Mouse (Mus musculus): Measurements from ENCODE around the gene Pdcd6. TPM values are rescaled to one million over a fixed set of nuclear protein-coding genes. Genes with fewer than 3 reads are reported as not detected.

The Pdcd6 gene
- total and polyA plus RNA-seq, 2 experiments from 2014 or later, result 97.7 to 143 TPM

GRCm38 (mm10) chr13:74305380-74305779 lies 12.0 kb downstream of the Pdcd6 start:
- no peak overlapping the region for H3K27ac ChIP-seq (ENCODE audit: low read depth, low read length)
- TF ChIP-seq CTCF (IDR thresholded peaks at IDR 0.05; ENCODE audit: low read depth), result no peak
- H3K4me2 ChIP-seq (ENCODE audit: low read depth), result no peak overlapping the region
- H3K36me3 ChIP-seq (ENCODE audit: insufficient read depth), result peaks cover 66% of the 10 kb centered on the region
- H3K4me1 ChIP-seq (ENCODE audit: insufficient read depth), result no peaks in the 10 kb centered on the region
- H3K4me3 ChIP-seq (ENCODE audit: low read depth, low read length), result no peak overlapping the region
- H3K27me3 ChIP-seq (ENCODE audit: insufficient read depth, low read length), result no peaks in the 10 kb centered on the region
- DNase-seq (no peak), ATAC-seq (no peak)
- WGBS, result 87% methylated on average over 6 of the region's 6 CpGs
- H3K9ac ChIP-seq, result no peak overlapping the region
- no peaks in the 10 kb centered on the region for H3K9me3 ChIP-seq (ENCODE audit: low read length)

GRCm38 (mm10) chr13:74302050-74303037 lies 15.0 kb downstream of the Pdcd6 start:
- TF ChIP-seq CTCF (IDR thresholded peaks at IDR 0.05; ENCODE audit: low read depth), result peak; percentile 54
- H3K4me1 ChIP-seq (ENCODE audit: insufficient read depth), result no peaks in the 10 kb centered on the region
- H3K9ac ChIP-seq, result no peak overlapping the region
- H3K9me3 ChIP-seq (ENCODE audit: low read length), result no peaks in the 10 kb centered on the region
- 88% methylated on average over 10 of the region's 10 CpGs for WGBS
- ATAC-seq (no peak), DNase-seq (no peak)
- peaks cover 48% of the 10 kb centered on the region for H3K36me3 ChIP-seq (ENCODE audit: insufficient read depth)
- no peaks in the 10 kb centered on the region for H3K27me3 ChIP-seq (ENCODE audit: insufficient read depth, low read length)
- no peak overlapping the region for H3K4me3 ChIP-seq (ENCODE audit: low read depth, low read length)
- H3K27ac ChIP-seq (ENCODE audit: low read depth, low read length), result no peak overlapping the region
- no peak overlapping the region for H3K4me2 ChIP-seq (ENCODE audit: low read depth)

- no peaks in the 10 kb centered on the region for H3K27me3 ChIP-seq (ENCODE audit: insufficient read depth, low read length)
- DNase-seq (no peak), ATAC-seq (peak; percentile 23; the same call in 1 of the 2 replicates)
- H3K4me1 ChIP-seq (ENCODE audit: insufficient read depth), result no peaks in the 10 kb centered on the region
- peaks cover 41% of the 10 kb centered on the region for H3K36me3 ChIP-seq (ENCODE audit: insufficient read depth)
- H3K4me2 ChIP-seq (ENCODE audit: low read depth), result no peak overlapping the region
- H3K9me3 ChIP-seq (ENCODE audit: low read length), result no peaks in the 10 kb centered on the region
- no peak overlapping the region for H3K4me3 ChIP-seq (ENCODE audit: low read depth, low read length)
- H3K9ac ChIP-seq, result no peak overlapping the region
- WGBS, result 76% methylated on average over 6 of the region's 6 CpGs
- TF ChIP-seq CTCF (IDR thresholded peaks at IDR 0.05; ENCODE audit: low read depth), result no peak
- H3K27ac ChIP-seq (ENCODE audit: low read depth, low read length), result no peak overlapping the region
Observed at GRCm38 (mm10) chr13:74301607-74301984, 15.8 kb downstream of the Pdcd6 start.

- Histone ChIP-seq H3K4me1 (ENCODE audit: insufficient read depth) (no peaks in the 10 kb centered on the region), H3K36me3 (ENCODE audit: insufficient read depth) (peaks cover 36% of the 10 kb centered on the region), H3K27ac (ENCODE audit: low read depth, low read length) (no peak overlapping the region), H3K9me3 (ENCODE audit: low read length) (no peaks in the 10 kb centered on the region), H3K27me3 (ENCODE audit: insufficient read depth, low read length) (no peaks in the 10 kb centered on the region), H3K9ac (no peak overlapping the region), H3K4me2 (ENCODE audit: low read depth) (no peak overlapping the region), H3K4me3 (ENCODE audit: low read depth, low read length) (no peak overlapping the region)
- peak; percentile 95 for TF ChIP-seq CTCF (IDR thresholded peaks at IDR 0.05; ENCODE audit: low read depth)
- peak; percentile 83 for DNase-seq
- WGBS, result 45% methylated on average over 4 of the region's 4 CpGs
- peak; percentile 92 for ATAC-seq
Observed at GRCm38 (mm10) chr13:74300925-74301606, 16.3 kb downstream of the Pdcd6 start.

- WGBS, result 85% methylated on average over 7 of the region's 7 CpGs
- H3K36me3 ChIP-seq (ENCODE audit: insufficient read depth), result no peaks in the 10 kb centered on the region
- ATAC-seq, result no peak
- H3K9me3 ChIP-seq (ENCODE audit: low read length), result no peaks in the 10 kb centered on the region
- no peak for TF ChIP-seq CTCF (IDR thresholded peaks at IDR 0.05; ENCODE audit: low read depth)
- H3K4me2 ChIP-seq (ENCODE audit: low read depth), result no peak overlapping the region
- no peak overlapping the region for H3K9ac ChIP-seq
- no peak overlapping the region for H3K4me3 ChIP-seq (ENCODE audit: low read depth, low read length)
- no peak overlapping the region for H3K27ac ChIP-seq (ENCODE audit: low read depth, low read length)
- 0 out of 2 replicates have a peak, but pooled peaks cover 4% of the 10 kb centered on the region for H3K27me3 ChIP-seq (ENCODE audit: insufficient read depth, low read length)
- no peak for DNase-seq
- no peaks in the 10 kb centered on the region for H3K4me1 ChIP-seq (ENCODE audit: insufficient read depth)
Observed at GRCm38 (mm10) chr13:74296376-74296775, 21.0 kb downstream of the Pdcd6 start.

- H3K9me3 ChIP-seq (ENCODE audit: low read length), result no peaks in the 10 kb centered on the region
- ATAC-seq, result peak; percentile 74
- no peak within 1 kb of the TSS for H3K27ac ChIP-seq (ENCODE audit: low read depth, low read length)
- peak within 1 kb of the TSS; percentile 53 for H3K4me2 ChIP-seq (ENCODE audit: low read depth)
- DNase-seq, result peak; percentile 20
- H3K9ac ChIP-seq, result peak within 1 kb of the TSS; percentile 33; the same call in 1 of the 2 replicates
- peak; percentile 48; the same call in 1 of the 2 replicates for TF ChIP-seq CTCF (IDR thresholded peaks at IDR 0.05; ENCODE audit: low read depth)
- H3K4me3 ChIP-seq (ENCODE audit: low read depth, low read length), result peak within 1 kb of the TSS; percentile 28
- 2% methylated on average over 27 of the region's 27 CpGs for WGBS
- H3K27me3 ChIP-seq (ENCODE audit: insufficient read depth, low read length), result 0 out of 2 replicates have a peak, but pooled peaks cover 4% of the 10 kb centered on the region
- no peaks in the 10 kb centered on the region for H3K36me3 ChIP-seq (ENCODE audit: insufficient read depth)
- no peaks in the 10 kb centered on the region for H3K4me1 ChIP-seq (ENCODE audit: insufficient read depth)
Observed at GRCm38 (mm10) chr13:74292167-74292566, 25.2 kb downstream of the Pdcd6 start, which contains the start of gene Ahrr. Gene Ahrr (minus strand): TSS chr13:74292331.
